Mouse (Mus musculus) embryonic fibroblast, embryonic 13.5 days (primary cell): Measurements from ENCODE around the gene Tas2r115. TPM values are rescaled to one million over a fixed set of nuclear protein-coding genes. Genes with fewer than 3 reads are reported as not detected.
"Not testable (repeated sequence)": the region's sequence is repeated elsewhere in the genome, so short reads cannot be mapped to it uniquely, and the experiment has no call there.

Experiments
- H3K27ac ChIP-seq: 2 replicates; pipeline ENCODE4 v1.5.1; 2012; ENCODE audit warnings: low read length, control low read depth, inconsistent platforms; ENCODE audit not compliant: insufficient read depth
- H3K4me1 ChIP-seq: 2 replicates; pipeline ENCODE4 v1.6.1; 2011; ENCODE audit warnings: low read length; ENCODE audit not compliant: control insufficient read depth, insufficient read depth
- H3K4me3 ChIP-seq: 2 replicates; pipeline ENCODE4 v1.5.1; 2011; ENCODE audit warnings: mild to moderate bottlenecking, control low read depth, low read length; ENCODE audit not compliant: insufficient read depth
- CTCF ChIP-seq: IDR thresholded peaks from 2 replicates; pipeline ENCODE4 v1.5.1; 2011; ENCODE audit warnings: mild to moderate bottlenecking, control low read depth, low read length, moderate library complexity, borderline replicate concordance; ENCODE audit not compliant: insufficient read depth
- POLR2A ChIP-seq: IDR thresholded peaks from 2 replicates; pipeline ENCODE4 v1.6.1; 2011; ENCODE audit warnings: low read depth, mild to moderate bottlenecking, control low read depth, low read length, moderate library complexity
- polyA plus RNA-seq: library from polyadenylated mRNA; stranded (reverse); fragments of >200 nt; gene quantifications from 2 replicates; pipeline ENCODE4 v1.2.4, GENCODE M21; 2011; ENCODE audit warnings: low read depth; ENCODE audit not compliant: missing spikeins, insufficient read length

Gene Tas2r115
- not detected in 2 replicates for polyA plus RNA-seq

DNA sequence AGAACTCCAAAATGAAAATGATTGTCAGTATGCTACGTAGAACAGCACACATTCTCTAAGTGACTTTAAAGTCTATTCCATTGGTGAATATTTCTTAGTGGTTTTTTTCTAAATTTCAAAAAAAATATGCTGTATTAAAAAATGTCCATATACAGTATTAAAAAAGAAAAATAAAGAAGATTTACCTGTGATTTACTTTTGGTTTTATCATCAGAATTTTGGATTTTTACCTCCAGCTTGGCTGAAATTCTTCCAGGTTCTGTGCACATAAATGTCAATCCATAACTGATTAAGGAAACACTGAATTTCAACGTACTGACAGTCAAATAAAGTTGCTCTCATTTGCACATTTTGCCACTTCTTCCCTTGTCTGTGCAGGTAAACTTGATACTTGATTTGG is at the start of gene Tas2r115:
TSS of gene Tas2r115 (minus strand) at position 101 of the 400 bp plus-strand sequence.
- Histone ChIP-seq H3K27ac (no peak within 1 kb of the TSS), H3K4me3 (no peak within 1 kb of the TSS), H3K4me1 (no peaks in the 10 kb centered on the region)
- TF ChIP-seq POLR2A = no peak
- no peak for TF ChIP-seq CTCF

GRCm38 (mm10) chr6:132778062-132778461 is 40.2 kb upstream of the Tas2r115 start, which contains the start of gene Tas2r136:
Gene Tas2r136, minus strand, starts transcription at chr6:132778162.
- Histone ChIP-seq H3K4me1 (no peaks in the 10 kb centered on the region), H3K27ac (no peak within 1 kb of the TSS), H3K4me3 (no peak within 1 kb of the TSS)
- TF ChIP-seq POLR2A (no peak), CTCF (no peak)

- H3K4me3 ChIP-seq = no peak within 1 kb of the TSS
- H3K27ac ChIP-seq = no peak within 1 kb of the TSS
- TF ChIP-seq POLR2A (no peak), CTCF (no peak)
- H3K4me1 ChIP-seq = no peaks in the 10 kb centered on the region
Observed at GRCm38 (mm10) chr6:132761831-132762230, 24.0 kb upstream of the Tas2r115 start, which contains the start of gene Tas2r102. Gene Tas2r102, plus strand, starts transcription at chr6:132762131.

- Histone ChIP-seq H3K27ac (no peak within 1 kb of the TSS), H3K4me3 (no peak within 1 kb of the TSS), H3K4me1 (no peaks in the 10 kb centered on the region)
- no peak for TF ChIP-seq CTCF
- TF ChIP-seq POLR2A = no peak
Observed at GRCm38 (mm10) chr6:132754430-132754829, 16.6 kb upstream of the Tas2r115 start, which contains the start of gene Tas2r124. Gene Tas2r124, plus strand, starts transcription at chr6:132754730.

GRCm38 (mm10) chr6:132750206-132750605 is 12.4 kb upstream of the Tas2r115 start:
- no peaks in the 10 kb centered on the region for H3K4me1 ChIP-seq
- TF ChIP-seq POLR2A (no peak), CTCF (no peak)
- H3K4me3 ChIP-seq = no peak overlapping the region
- no peak overlapping the region for H3K27ac ChIP-seq

- Histone ChIP-seq H3K4me1 (no peaks in the 10 kb centered on the region), H3K4me3 (no peak within 1 kb of the TSS), H3K27ac (no peak within 1 kb of the TSS)
- TF ChIP-seq CTCF = no peak
- no peak for TF ChIP-seq POLR2A
Observed at GRCm38 (mm10) chr6:132711828-132712227, 26.0 kb downstream of the Tas2r115 start, which contains the start of gene Tas2r122. Gene Tas2r122, minus strand, starts transcription at chr6:132711928.

DNA sequence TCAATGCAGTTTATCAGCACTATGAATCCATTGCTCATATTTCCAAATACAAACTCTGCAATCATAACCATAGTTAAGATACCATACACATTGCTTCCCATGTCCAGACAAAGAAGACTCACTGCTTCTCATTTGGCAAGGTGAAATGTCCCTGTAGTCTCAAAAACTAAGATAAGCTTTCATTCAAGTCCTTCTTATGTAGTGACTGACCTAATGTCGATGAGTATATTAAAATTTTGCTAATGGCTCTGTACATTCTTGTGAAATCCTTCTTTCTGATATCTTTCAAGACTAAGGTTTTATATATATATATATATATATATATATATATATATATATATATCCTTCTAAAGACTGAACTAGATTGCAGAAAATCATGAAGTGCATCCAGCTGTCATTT is 36.9 kb downstream of the Tas2r115 start, which contains the start of gene Tas2r121:
TSS of gene Tas2r121 (minus strand) at position 101 of the 400 bp plus-strand sequence.
- no peak for TF ChIP-seq POLR2A
- TF ChIP-seq CTCF = no peak

GRCm38 (mm10) chr6:132691596-132691995 is 46.2 kb downstream of the Tas2r115 start:
- H3K27ac ChIP-seq, H3K4me3 ChIP-seq, H3K4me1 ChIP-seq: not testable (repeated sequence)

More for the DNA sequence above, 36.9 kb downstream of the Tas2r115 start, which contains the start of gene Tas2r121:
- no peak within 1 kb of the TSS for H3K4me3 ChIP-seq
- no peak within 1 kb of the TSS for H3K27ac ChIP-seq
- no peaks in the 10 kb centered on the region for H3K4me1 ChIP-seq

Other genes starting within 250 kb of the Tas2r115 start
- not detected in 2 replicates for gene Prh1, start 168.2 kb downstream of the Tas2r115 start, polyA plus RNA-seq
- gene Prp2, start 142.1 kb downstream of the Tas2r115 start, polyA plus RNA-seq = not detected in 2 replicates
- not detected in 2 replicates for gene A630073D07Rik, start 86.5 kb downstream of the Tas2r115 start, polyA plus RNA-seq
- gene Tas2r120, start 81.1 kb downstream of the Tas2r115 start, polyA plus RNA-seq = not detected in 2 replicates
- gene Tas2r121, start 37.0 kb downstream of the Tas2r115 start, polyA plus RNA-seq = not detected in 2 replicates
- not detected in 2 replicates for gene Tas2r122, start 26.1 kb downstream of the Tas2r115 start, polyA plus RNA-seq
- not detected in 2 replicates for gene Tas2r124, start 16.7 kb upstream of the Tas2r115 start, polyA plus RNA-seq
- not detected in 2 replicates for gene Tas2r102, start 24.1 kb upstream of the Tas2r115 start, polyA plus RNA-seq
- gene Tas2r136, start 40.1 kb upstream of the Tas2r115 start, polyA plus RNA-seq = not detected in 2 replicates
- not detected in 2 replicates for gene Tas2r117, start 64.8 kb upstream of the Tas2r115 start, polyA plus RNA-seq
- not detected in 2 replicates for gene Tas2r123, start 109.1 kb upstream of the Tas2r115 start, polyA plus RNA-seq
- gene Tas2r116, start 117.4 kb upstream of the Tas2r115 start, polyA plus RNA-seq = not detected in 2 replicates
- not detected in 2 replicates for gene Tas2r110, start 130.0 kb upstream of the Tas2r115 start, polyA plus RNA-seq
- gene Tas2r113, start 155.0 kb upstream of the Tas2r115 start, polyA plus RNA-seq = not detected in 2 replicates
- not detected in 2 replicates for gene Tas2r125, start 171.6 kb upstream of the Tas2r115 start, polyA plus RNA-seq
- gene Tas2r129, start 213.1 kb upstream of the Tas2r115 start, polyA plus RNA-seq = not detected in 2 replicates
- gene Tas2r131, start 219.9 kb upstream of the Tas2r115 start, polyA plus RNA-seq = not detected in 2 replicates
- not detected in 2 replicates for gene Tas2r109, start 242.9 kb upstream of the Tas2r115 start, polyA plus RNA-seq